Mouse (Mus musculus) embryo, embryonic 9.5 days (tissue): ENCODE results near the gene Ccdc85b.

Experiments used
- DNase-seq: peaks from one replicate; pipeline ENCODE4 v3.0.0-alpha.2; 2017; ENCODE audit errors: extremely low spot score

The Ccdc85b gene

DNA sequence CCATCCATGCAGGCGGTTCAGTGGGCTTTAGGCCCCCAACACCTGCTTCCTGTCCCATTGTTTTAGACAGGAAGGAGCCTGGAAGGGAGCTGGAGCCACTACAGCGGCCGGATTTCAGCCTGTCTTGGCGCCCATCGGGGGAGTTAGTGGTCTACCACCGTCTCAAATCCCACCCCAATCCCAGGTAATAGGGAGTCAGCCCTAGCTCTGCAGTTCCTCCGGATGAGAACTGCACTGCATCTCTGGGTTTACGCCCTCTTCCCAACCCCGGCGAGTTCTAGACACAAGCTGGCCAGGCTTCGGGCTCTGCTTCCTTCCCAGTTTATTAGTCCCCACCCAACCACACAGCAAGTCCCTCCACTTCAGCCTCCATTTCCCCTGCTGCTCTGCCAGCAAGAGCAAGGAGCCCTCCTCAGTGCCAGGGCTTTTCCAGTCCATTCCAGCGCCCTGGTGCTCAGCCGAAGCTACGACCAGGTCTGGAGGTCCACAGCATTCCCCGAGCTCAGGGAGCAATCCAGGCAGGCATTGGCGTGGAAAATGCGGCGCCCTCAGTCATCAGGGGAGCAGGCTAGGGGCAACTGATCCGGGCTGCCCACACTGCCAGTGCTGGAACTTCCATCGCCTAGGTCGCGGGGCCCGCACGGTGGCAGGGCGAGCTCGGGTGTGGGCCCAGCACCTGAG lies 1.3 kb downstream of the Ccdc85b start:
- peak; percentile 29 for DNase-seq

DNA sequence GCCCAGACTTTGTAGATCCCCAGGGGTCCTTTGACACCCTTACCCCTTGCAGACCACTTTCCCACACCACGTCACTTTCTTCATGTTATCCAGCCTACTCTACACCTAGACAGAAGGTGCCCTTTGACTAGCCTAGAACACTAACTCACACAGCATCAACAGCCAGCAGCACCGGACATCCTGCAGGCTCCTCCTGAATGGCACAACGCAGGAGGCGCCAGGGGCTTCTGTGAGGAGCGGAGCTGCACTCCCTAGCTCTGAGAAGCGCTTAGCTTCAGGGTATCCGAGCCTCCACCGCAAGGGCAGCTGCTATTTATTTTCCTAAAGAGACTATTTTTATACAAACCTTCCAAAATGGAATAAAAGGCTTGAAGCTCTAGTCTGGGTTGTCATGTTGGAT lies 2.1 kb downstream of the Ccdc85b start:
- DNase-seq, result no peak

DNA sequence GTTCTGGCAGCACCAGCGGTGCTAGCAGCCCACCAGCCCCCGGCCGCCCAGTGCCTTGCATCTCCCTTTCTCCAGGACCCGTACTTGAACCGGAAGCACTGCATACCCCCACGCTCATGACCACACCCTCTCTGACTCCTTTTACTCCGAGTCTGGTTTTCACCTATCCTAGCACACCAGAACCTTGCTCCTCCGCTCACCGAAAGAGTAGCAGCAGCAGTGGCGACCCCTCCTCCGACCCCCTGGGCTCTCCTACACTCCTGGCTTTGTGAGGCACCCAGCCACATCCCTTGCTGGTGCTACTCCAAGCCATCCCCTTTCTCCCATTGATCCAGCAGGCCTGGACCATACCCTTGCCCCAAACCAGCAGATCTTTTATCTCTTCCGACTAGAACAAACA lies 2.7 kb downstream of the Ccdc85b start:
- no peak for DNase-seq

DNA sequence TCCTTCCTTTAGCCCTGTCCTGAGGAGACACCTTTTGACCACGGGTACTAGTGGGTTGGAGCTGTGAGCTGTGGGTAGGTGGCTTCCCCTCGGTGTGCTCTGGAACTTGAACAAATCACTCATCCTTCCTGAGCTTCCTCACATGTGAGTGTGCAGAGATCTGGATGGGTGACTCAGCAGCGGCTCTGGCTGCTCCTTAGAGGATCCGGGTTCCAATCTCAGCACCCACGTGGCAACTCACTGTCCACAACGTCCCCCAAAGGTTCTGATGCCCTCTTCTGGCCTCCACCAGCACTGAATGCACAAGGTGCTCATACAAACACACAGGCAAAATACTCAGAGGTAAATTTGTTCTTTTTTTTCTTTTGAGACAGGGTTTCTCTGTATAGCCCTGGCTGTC lies 5.9 kb downstream of the Ccdc85b start:
- no peak for DNase-seq

DNA sequence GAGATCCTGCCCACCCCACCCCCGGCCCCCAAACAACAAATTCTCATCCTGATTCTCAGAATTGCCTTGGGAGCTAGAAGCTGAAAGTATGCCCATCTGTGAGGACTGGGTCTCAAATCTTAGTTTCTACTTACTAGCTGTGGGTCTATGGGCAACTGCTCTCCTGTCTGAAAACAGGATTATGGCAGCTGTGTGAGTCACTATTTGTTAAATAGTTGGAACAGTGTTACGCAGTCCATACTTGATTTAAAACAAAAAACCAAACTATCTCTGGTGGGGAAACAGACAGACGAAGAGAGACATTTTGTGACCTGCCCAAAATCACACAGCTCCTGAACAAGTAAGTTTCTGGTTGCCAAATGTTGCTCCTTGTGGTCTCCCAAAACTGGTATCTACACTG lies 8.0 kb downstream of the Ccdc85b start:
- no peak for DNase-seq

DNA sequence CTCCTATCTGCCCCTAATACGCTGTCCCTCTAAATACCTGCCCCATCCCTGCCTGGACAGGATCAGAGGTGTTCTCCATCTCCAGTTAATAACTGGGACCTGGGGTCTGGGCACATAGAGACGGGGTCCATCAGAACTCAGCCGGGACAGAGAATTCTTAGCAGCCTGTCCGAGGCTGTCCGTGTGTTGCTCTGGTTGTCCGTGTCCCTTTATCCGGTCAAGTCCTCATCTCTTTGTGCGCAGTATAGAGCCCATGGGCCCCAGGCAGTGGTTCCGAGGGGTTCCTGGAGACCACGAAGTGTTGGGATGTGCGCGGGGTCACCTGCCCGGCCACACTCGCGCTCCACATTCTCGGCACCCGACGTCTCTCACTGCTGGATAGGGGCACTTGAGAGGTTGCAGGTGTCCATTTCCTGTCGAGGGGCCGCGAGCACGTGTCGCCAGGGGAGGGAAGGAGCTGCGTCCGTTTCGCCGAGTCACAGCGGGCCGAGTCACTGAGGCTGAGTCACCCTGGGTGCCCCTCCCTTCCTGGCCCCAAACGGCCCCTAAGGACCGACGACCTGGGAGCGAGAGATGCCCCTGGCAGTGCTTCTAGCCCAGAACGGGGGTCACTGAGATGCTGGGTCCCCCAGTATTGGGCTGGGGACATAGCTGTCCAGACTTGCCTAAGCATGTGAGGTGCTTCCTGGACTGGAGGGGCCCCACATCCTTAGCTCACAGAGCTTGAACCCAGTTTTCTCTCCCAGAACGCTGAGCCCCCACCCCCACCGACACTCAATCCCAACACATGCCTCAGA lies 9.1 kb downstream of the Ccdc85b start:
- no peak for DNase-seq

DNA sequence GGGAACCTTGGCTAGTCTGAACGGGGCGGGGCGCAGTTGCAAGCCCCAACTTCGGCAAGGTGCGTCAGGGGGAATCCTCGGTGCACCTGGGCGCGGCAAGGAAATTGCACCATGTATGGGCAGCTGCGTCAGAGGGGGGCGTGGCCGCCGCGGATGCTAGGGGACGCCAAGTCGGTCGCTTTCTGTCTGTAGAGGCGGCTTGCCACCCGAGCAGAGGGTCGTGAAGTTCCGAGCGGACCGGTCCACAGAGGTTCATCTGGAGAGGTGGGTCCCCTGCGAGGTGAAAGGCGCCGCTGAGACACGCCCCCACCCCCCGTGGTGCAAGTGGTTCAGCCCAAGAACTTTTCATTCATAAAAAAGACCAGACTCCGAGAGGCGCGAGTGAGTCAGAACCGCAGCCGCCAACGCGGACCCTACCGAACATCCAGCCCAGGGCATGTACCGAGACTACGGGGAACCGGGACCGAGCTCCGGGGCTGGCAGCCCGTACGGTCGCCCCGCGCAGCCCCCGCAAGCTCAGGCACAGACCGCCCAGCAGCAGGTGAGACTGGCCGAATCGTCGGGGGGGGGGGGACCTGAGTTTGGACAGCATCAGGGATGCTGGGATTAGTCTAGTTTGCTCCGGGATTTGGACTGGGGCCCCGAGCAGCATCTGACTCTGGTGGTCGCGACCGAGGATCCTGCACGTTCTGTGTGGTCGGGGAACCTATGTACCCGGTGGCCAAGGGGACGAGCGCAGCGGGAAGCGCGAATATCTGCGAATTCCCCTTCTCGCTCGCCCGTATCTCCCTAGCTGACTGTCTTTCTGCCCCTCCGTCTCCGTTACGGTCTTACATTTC lies 10.0 kb downstream of the Ccdc85b start, which contains the start of gene Fosl1:
TSS of gene Fosl1 (plus strand) at position 33 of the 839 bp plus-strand sequence.
- peak; percentile 66 for DNase-seq

DNA sequence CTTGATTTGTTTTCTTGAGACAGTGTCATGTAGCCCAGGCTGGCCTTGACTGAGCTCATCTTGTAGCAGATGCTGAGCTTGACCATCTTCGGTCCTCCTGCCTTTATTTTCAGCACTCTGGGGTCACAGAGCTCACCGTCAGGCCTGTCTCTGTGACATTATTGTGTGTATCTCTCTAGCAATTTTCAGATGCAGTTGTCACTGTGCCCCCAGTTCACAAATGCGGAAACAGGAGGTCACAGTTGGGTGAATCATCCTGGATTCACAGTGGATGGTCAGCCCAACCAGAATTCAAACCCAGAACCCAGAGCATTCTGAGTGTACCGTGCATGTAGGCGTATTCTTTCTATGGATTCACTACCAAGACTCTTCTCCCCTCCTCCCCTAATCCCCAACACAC lies 11.9 kb downstream of the Ccdc85b start:
- DNase-seq, result no peak

DNA sequence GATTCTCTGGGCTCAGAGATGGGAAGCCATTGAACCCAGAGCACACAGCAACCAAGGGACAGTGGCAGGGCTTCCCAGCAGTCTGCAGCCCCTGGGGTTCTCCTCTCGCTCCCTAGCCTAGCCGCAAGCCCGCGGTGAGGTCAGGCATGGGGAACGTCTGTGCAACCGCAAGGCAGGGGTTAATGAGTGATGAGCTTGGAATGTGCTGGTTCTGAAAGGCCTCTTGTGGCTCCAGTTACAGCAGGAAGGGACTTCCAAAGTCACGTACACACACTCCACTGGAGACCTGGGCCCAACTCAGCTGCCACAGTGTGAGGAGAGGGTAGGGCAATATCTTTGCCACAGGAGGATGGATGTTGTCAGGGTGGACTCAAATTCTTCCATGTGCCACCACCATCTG lies 12.7 kb downstream of the Ccdc85b start:
- no peak for DNase-seq

DNA sequence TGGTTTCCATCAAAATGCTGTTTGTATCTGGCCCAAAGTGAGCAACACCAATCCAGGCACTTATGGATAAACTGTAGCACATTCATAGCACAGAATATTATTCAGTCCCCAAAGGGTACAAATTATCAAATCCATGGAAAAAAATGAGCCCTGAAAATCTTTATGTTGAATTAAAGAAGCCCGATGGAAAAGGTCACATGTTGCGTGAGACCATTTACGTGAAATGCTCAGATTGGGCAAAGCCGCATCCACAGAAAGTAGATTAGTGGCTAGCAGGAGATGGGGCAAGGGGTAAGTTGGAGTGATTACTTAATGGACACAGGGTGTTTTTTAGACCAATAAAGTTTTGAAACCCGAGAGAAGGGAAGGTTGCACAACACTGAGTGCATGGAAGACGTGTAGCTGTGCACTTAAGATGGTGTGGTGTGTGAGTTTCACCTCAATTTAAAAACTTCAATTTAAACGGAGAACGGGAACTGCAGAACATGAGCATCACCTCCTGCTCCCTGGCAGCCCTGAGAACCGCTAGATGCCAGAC lies 13.3 kb downstream of the Ccdc85b start:
- DNase-seq, result no peak

DNA sequence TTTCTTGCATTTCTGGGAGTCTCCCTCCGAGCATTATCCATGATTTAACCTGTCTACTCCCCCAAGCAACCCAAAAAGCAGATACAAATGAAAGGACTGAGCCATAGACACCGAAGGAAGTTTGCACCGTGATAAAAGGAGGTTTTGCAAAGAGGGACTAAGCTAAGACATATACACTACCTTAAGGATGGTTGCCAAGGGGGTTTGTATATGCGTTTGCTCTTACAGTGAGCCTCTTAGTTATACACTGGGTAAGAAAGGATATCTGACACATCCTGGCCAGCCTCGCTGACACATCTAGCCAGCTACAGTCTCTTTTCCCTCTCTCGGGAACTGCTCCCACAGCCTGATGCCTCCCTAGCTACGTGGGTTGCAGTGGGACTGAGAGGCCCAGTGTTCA lies 23.7 kb downstream of the Ccdc85b start:
- DNase-seq, result no peak

DNA sequence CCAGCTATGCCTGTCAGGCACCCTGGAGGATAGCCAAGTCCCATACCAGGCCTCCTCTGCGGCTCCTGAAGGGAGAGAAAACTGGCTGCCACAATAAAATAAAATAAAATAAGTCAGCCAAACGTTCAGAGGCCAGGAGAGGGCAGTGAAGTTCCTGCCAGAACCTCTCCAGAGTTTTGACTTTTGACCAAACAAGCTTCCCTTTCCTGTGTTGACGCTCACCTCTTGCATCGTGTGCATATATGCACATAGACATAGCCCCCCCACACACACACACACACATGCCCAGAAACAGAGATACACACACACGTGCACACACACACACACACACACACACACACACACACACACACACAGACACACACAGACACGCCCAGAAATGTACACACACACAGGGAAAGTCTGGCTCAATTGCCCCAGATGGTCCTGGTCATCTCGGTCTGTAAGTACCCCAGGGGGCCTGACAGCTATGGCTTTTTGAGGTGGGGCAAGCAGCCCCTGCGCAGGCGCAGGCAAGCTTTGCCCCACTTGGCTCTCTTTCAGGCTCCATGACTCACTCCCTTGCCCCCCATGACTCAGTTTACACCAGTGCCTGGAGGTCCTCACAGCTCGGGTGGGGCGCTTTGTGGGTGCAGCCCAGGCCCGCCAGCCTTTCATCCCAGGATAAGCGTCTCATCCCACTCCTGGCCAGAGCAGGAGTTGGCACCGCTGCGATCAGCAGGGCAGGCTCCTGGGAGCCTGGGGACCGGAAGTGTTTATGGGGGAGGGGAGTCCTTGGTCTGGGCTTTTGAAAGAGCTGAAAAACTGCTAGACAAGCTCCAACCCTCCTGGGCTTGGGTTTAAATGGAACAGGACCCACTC lies 24.5 kb downstream of the Ccdc85b start:
- DNase-seq, result peak; percentile 52

DNA sequence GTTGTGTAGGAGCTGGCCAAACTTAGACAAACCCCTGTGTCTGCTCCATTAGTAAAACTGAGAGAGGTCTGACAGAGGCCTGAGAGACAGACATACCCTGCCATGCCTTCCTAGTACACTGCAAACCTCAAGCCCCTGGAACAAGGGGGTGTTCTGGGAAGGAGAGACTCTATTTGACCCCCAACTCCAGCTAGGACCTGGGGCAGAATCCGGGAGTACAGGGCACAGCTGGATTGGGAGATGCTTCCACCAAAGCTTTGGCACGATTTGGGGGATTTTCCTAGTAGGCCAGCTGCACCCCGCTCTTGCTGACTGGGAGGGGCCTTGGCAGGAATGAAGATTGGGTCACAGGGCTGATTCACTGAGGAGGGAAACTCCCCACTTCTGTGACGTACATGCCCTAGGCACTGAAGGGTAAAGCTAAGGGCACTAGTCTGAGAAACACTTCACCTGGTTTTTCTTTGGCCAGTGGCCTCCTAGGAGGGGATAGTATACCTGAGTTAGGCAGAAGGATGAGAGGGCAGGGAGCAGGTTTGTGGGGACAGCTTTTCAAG lies 25.7 kb downstream of the Ccdc85b start:
- DNase-seq, result no peak

DNA sequence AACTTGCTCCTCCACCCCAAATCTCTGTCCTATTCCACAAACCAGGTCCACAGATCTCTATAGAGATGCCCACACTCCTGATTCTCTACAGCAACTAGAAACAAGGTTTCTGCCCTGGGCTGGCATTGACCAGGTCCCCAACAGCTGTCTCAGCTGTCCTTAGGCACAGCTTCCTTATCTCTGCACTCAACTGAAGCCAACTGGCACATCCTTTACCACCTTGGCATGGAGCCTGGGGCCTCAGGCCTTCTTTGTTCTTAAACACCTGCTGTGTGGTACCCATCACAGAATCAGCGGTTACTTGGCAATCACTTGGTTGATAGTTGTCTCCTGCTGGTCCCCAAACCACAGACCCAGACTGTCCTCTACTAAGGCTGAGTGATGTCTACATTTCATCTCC lies 27.3 kb downstream of the Ccdc85b start:
- no peak for DNase-seq

DNA sequence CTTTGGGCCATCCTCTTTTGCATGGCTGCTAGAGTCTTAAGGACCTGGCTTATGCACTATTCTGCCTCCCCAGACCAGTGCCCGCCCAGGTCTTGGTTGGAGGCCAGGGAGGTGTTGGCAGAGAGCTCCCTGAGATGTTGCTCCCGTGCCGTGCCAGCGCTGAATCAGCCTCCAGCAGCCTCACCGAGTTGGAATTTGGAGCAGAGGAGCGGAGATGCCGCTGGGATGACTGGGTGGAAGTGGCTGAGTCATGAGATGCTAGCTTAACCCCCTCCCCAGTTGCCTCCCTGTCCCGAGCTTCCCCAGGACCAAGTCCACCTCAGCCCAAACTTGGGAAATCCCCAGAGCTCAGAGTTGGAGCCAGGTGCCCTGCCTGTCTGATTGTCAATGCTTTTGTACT lies 27.9 kb downstream of the Ccdc85b start:
- DNase-seq, result no peak

DNA sequence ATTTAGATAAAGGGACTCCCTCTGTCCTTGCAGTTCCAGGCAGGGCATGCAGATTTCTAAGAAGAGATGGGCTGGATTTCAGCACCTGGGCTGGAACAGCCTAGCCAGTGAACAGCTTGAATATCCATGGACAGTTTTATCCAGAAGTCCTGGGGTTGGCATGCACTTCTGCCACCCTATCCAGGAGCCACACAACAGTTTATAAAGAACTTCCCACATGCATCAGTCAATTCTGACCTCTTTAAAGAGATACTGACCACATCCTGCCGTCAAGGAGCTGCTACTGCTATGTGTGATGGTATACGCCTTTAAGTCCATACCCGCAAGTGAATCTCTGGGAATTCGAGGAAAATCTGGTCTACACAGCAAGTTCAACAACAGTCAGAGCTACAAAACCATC lies 28.5 kb downstream of the Ccdc85b start:
- DNase-seq, result no peak

DNA sequence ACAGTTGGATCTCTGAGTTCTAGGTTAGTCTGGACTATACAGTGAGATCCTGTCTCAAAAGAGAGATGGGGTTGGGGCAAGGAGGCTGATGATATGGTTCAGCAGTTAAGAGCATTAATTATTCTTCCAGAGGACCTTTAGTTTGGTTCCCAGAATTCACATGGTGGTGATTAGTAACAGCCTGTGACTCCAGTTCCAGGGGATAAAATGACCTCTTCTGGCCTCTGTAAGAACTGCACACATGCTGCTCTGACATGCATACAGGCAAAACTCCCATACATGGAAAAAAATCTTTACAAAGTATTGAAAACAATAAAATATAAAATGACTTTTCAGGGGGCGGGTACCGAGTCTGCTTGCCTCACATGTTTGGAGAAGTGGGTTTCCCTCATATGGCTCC lies 29.6 kb downstream of the Ccdc85b start:
- no peak for DNase-seq

DNA sequence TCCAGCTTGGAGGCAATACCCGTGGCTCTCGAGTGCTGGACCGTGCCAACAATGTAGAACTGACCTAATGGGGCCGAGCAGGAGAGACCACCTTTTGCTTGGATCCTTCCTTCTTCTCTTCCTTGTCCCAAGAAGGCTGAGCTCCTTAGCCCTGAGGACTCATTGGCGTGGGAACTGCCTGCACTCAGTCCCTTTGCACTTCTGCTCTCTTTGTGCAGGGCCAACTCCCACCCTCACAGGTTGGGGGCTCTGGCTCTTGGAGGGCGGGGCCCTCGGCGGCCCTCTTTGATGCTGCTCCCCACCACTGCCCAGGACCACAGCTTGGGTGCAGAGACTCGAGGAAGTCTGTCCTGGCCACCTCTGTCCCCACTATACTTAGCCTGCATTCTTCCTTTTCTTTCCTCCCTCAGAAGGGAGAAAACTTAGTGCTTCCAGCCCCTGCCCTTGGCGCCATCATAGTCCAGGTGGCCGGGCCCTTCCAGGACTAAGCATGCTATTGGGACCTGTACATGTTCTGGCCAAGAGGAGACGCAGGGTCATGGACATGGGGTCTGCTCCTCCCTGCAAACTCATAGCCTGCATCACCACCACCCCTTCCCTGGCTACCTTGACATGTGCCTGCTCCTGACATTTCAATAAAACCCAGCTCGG lies 30.9 kb downstream of the Ccdc85b start:
- DNase-seq, result no peak

DNA sequence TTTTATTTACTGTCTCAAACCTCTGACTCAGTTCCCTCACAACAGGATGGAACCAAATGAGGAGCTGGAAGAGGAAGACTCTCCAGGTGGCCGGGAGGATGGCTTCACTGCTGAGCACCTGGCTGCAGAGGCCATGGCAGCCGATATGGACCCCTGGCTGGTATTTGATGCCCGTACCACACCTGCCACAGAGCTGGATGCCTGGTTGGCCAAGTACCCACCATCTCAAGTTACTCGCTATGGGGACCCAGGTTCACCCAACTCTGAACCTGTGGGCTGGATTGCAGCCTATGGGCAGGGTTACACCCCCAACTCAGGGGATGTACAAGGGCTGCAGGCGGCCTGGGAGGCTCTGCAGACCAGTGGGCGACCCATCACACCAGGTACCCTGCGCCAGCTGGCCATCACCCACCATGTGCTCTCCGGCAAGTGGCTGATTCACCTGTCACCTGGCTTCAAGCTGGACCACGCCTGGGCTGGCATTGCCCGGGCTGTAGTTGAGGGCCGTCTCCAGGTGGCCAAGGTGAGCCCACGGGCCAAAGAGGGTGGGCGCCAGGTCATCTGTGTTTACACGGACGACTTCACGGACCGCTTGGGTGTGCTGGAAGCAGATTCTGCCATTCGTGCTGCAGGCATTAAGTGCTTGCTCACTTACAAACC lies 31.7 kb downstream of the Ccdc85b start:
- no peak for DNase-seq
